Mouse (Mus musculus): Measurements from ENCODE around the gene Pla2g7.

- no peak for TF ChIP-seq CTCF (IDR thresholded peaks at IDR 0.05; ENCODE audit: low read depth, low read length)
- TF ChIP-seq GATA1 (IDR thresholded peaks at IDR 0.05; ENCODE audit: borderline replicate concordance, low read length), result no peak
These were observed 1.4 kb downstream of the Pla2g7 start for GRCm38 (mm10) chr17:43569287-43569686.
